Mouse (Mus musculus): ENCODE results near the gene Mthfd2.

GRCm38 (mm10) chr6:83265653-83266052 is 60.1 kb downstream of the Mthfd2 start:
- TF ChIP-seq CTCF (IDR thresholded peaks at IDR 0.05; ENCODE audit: low read depth) (no peak), EP300 (IDR thresholded peaks at IDR 0.05; ENCODE audit: low read depth) (no peak)
